Mouse (Mus musculus) macrophage (primary cell): ENCODE data around the gene Adamtsl4. TPM values are rescaled to one million over a fixed set of nuclear protein-coding genes. Genes with fewer than 3 reads are reported as not detected.
A peak's percentile ranks its signal among the peaks of the same experiment; 100 is the strongest.
"Not testable (repeated sequence)": the region's sequence is repeated elsewhere in the genome, so short reads cannot be mapped to it uniquely, and the experiment has no call there.

ENCODE experiments used
- H3K27ac ChIP-seq: fragments of 350-480 bp; formaldehyde crosslinking; 2 replicates; pipeline ENCODE4 v1.9.0; 2021
- H3K36me3 ChIP-seq: fragments of 350-480 bp; formaldehyde crosslinking; 2 replicates; pipeline ENCODE4 v1.9.0; 2021; ENCODE audit errors: inconsistent target
- H3K4me3 ChIP-seq: fragments of 350-480 bp; formaldehyde crosslinking; 2 replicates; pipeline ENCODE4 v1.9.0; 2021; ENCODE audit errors: inconsistent target
- H3K79me2 ChIP-seq: fragments of 350-480 bp; formaldehyde crosslinking; 2 replicates; pipeline ENCODE4 v1.9.0; 2021; ENCODE audit errors: inconsistent target
- WGBS: methylation state at CpG from one replicate; pipeline ENCODE4 v1.1.7; 2026; ENCODE audit warnings: inconsistent platforms; ENCODE audit not compliant: missing documents; 5-methylcytosine and 5-hydroxymethylcytosine counted together
- polyA plus RNA-seq: library from polyadenylated mRNA; stranded (reverse); fragments of 250-400 nt; gene quantifications from 3 replicates; pipeline ENCODE4 v1.2.4, GENCODE M21; 2018; ENCODE audit warnings: inconsistent platforms

Adamtsl4 gene
- polyA plus RNA-seq, 1 experiment from 2014 or later, result 1.9 TPM

DNA sequence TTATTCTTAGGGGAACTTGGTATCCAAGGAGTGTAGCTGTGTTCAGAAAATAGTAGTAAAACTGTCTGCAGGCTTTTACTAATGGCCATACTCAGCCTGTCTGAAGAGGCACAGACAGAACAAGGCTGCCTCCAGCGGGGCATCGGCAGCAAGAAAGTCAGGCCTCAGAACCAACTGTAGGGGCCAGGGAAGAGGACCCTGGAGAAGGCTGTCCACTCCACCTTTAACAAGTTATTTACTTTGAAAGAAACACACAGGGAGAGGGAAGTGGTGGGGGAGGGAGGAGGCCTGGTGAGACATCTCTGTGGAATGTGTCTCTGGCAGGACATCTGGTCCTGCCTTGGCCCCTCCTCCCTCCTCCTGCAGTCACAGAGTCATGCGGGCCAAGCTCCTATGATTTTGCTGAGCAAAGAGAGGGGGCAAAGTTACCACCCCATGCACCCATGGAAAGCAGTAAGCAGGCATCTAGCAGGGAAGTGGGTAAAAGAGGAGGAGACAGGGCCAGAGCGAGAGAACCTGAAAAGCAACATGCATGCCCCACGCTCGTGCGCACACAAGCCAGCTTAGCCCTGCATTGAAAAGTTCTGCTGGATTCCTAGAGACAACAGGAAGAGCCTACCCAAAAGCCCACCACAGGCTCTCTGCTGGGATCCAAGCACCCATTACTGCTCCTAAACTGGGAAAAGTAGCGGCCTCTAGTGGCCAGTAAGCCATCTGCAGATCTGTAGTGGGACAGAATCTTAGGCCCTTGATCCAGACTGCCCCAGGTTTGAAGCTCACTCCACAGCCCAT lies 12.2 kb downstream of the Adamtsl4 start:
- no peak overlapping the region for H3K4me3 ChIP-seq
- peak overlapping the region; percentile 98 for H3K27ac ChIP-seq
- H3K79me2 ChIP-seq, result peaks cover 67% of the 10 kb centered on the region
- H3K36me3 ChIP-seq, result no peaks in the 10 kb centered on the region
- 22% methylated on average over 8 of the region's 8 CpGs for WGBS

DNA sequence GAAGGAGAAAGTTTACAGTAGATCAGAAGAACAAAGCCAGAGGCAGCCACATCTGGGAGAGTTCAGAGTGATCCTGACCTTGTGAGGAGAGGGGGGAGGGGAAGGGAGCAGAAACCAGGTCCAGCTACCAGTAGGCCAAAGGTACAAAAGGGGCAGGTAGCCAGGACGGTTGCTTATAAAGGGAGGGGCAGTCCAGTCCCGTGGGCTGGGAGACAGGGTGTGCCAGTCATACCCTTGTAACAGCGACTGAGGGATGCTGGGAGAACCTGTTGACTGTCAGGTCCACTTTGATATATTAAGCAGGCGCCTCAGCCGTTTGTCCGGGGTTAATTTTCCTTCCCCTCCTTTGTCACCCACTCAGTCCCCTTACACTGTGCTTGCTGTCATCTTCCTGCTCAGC lies 12.9 kb downstream of the Adamtsl4 start:
- peak overlapping the region; percentile 98 for H3K27ac ChIP-seq
- no peak overlapping the region for H3K4me3 ChIP-seq
- H3K79me2 ChIP-seq, result peaks cover 67% of the 10 kb centered on the region
- H3K36me3 ChIP-seq, result no peaks in the 10 kb centered on the region
- WGBS, result 9% methylated on average over 6 of the region's 6 CpGs

DNA sequence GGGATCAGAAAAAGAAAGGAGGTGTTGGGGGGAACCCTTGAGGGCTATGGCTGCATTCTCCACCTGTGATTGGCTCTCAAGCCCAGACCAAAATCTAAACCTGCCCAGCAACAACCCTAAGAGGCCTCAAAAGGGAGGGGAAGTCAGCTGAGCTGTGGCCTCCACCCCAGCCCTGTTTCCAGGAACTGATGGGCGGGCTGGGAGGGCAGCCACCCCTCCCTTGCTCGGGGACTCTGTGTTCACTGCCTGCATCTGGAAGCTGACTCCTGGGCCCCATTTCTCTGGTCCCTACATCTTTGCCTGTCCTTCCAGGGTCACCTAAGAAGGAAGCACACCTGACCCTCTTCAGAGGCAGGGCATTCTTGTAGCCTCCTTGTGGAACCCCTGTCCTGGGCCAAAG lies 13.5 kb downstream of the Adamtsl4 start:
- WGBS, result 0% methylated on average over 2 of the region's 2 CpGs
- no peaks in the 10 kb centered on the region for H3K36me3 ChIP-seq

GRCm38 (mm10) chr3:95673707-95674211 lies 14.0 kb downstream of the Adamtsl4 start:
- Histone ChIP-seq H3K27ac (peak overlapping the region; percentile 98), H3K36me3 (no peaks in the 10 kb centered on the region), H3K79me2 (peaks cover 66% of the 10 kb centered on the region), H3K4me3 (no peak overlapping the region)
- WGBS, result 2% methylated on average over 9 of the region's 11 CpGs

More for the DNA sequence above, 13.5 kb downstream of the Adamtsl4 start:
- Histone ChIP-seq H3K27ac (peak overlapping the region; percentile 98), H3K4me3 (no peak overlapping the region), H3K79me2 (peaks cover 67% of the 10 kb centered on the region)

GRCm38 (mm10) chr3:95672861-95673706 lies 14.6 kb downstream of the Adamtsl4 start:
- Histone ChIP-seq H3K27ac (peak overlapping the region; percentile 98), H3K4me3 (no peak overlapping the region), H3K36me3 (no peaks in the 10 kb centered on the region), H3K79me2 (peaks cover 60% of the 10 kb centered on the region)
- 28% methylated on average over 10 of the region's 10 CpGs for WGBS

- WGBS, result 33% methylated on average over 1 of the region's 3 CpGs
- no peak overlapping the region for H3K4me3 ChIP-seq
- H3K27ac ChIP-seq, result peak overlapping the region; percentile 98
- peaks cover 59% of the 10 kb centered on the region for H3K79me2 ChIP-seq
- no peaks in the 10 kb centered on the region for H3K36me3 ChIP-seq
Measured at GRCm38 (mm10) chr3:95672461-95672860, 15.3 kb downstream of the Adamtsl4 start.

DNA sequence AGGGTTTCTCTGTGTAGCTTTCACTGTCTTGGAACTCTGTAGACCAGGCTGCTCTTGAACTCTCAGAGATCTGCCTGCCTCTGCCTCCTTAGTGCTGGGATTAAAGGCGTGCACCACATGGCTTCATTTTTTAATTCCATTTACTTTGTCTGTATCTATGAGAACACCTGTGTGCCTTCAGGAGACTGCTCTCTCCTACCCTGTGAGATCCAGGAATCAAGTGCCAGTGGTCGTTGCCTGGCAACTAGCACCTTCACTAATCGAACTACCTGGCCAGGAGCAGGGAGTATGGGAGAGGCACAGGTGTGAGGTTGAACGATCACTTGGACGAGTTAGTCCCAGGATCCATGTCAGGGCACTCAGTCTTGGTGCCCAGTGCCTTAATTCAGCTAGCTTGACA lies 16.5 kb downstream of the Adamtsl4 start:
- Histone ChIP-seq H3K36me3 (no peaks in the 10 kb centered on the region), H3K79me2 (peaks cover 59% of the 10 kb centered on the region), H3K4me3 (no peak overlapping the region), H3K27ac (peak overlapping the region; percentile 98)
- 94% methylated on average over 5 of the region's 5 CpGs for WGBS

DNA sequence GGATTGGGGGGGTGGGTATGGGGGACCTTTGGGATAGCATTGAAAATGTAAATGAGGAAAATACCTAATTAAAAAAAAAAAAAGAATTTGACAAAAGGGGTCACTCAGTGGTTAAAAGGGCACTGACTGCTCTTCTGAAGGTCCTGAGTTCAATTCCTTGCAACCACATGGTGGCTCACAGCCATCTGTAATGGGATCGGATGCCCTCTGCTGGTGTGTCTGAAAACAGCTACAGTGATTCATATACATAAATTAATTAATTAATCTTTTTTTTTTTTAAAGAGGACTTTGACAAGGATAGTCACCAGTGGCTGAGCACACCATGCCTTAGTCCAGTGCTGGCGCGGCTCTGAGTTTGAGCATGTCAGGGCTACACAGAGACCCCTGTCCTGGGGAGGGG lies 17.3 kb downstream of the Adamtsl4 start:
- not testable (repeated sequence) for H3K4me3 ChIP-seq, H3K27ac ChIP-seq, H3K36me3 ChIP-seq
- whole genome bisulfite sequencing, result 92% methylated on average over 3 of the region's 3 CpGs
- H3K79me2 ChIP-seq, result peaks cover 65% of the 10 kb centered on the region

DNA sequence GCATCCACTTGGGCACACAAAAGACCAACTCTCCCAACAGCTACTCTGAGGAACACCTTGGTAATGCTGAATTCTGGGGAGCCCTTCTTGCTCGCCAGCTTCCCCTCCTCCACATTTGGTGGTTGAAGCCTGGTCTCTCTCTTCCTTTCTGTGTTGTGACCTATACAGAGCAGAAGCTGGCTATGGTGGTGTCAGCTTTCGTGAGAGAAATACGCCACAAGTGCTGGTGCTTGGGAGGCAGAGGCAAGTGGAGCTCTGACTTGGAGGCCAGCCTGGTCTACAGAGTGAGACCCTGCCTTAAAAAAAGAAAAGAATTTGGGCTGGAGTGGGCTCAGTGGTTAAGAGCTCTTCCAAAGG lies 18.4 kb downstream of the Adamtsl4 start:
- H3K4me3 ChIP-seq, result no peak overlapping the region
- WGBS, result 7% methylated on average over 3 of the region's 3 CpGs

DNA sequence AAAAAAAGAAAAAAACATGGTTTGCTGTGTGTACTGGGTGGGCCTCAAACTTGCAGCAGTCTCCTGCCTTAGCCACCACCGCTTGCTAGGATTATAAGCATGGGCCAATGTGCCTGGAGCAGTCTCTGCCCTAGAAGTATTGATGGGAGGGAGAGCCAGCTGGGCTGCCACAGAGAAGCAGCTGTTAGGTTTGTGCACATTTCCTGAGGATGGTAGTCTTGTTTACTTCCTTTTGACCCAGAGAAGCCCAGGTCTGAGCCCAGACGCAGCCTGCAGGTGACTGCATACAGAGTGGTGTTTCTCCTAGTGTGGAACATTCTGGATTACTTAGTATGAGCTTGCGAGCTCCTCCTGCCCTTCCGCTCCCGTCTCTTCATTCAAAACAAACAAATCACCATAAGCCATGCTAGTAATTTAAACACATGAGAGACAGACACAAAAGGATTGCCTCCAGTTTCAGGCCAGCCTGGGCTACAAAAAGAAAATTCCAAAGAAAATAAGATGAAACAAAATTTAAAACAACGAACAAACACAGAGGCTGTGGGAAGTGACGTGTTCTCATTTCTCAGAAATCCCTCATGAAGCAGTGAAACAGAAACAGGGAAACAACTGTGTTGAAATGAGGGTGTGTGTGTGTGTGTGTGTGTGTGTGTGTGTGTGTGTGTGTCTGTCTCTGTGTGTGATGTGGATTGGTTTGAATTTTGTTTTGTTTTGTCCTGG lies 19.0 kb downstream of the Adamtsl4 start:
- Histone ChIP-seq H3K4me3 (no peak overlapping the region), H3K27ac (peak overlapping the region; percentile 84), H3K79me2 (peaks cover 81% of the 10 kb centered on the region), H3K36me3 (no peaks in the 10 kb centered on the region)
- 6% methylated on average over 7 of the region's 7 CpGs for WGBS

More for the DNA sequence above, 18.4 kb downstream of the Adamtsl4 start:
- peaks cover 76% of the 10 kb centered on the region for H3K79me2 ChIP-seq
- H3K27ac ChIP-seq, result peak overlapping the region; percentile 84
- H3K36me3 ChIP-seq, result no peaks in the 10 kb centered on the region

DNA sequence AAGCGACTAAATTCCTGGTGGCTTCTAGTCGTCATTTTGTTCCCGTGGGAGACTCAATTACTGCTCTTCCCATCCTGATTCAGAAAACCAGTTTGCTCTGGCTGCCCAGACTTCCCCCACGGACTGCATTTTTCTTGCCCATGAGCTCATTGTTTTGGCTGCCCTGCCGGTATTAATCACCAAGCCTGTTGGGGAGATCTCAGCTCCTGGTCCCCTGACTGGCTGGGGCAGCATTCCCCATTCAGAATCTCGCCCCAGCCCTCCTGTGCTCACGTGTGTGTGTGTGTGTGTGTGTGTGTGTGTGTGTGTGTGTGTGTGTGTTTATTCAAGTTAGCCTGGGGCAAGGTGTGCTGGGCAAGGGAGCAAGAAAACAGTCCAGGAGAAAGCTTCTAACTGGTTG lies 19.7 kb downstream of the Adamtsl4 start:
- H3K4me3 ChIP-seq, result no peak overlapping the region
- 33% methylated on average over 6 of the region's 7 CpGs for WGBS
- H3K36me3 ChIP-seq, result no peaks in the 10 kb centered on the region
- H3K79me2 ChIP-seq, result peaks cover 88% of the 10 kb centered on the region
- H3K27ac ChIP-seq, result peak overlapping the region; percentile 84

- peaks cover 88% of the 10 kb centered on the region for H3K79me2 ChIP-seq
- 61% methylated on average over 4 of the region's 4 CpGs for WGBS
- H3K36me3 ChIP-seq, result no peaks in the 10 kb centered on the region
- H3K27ac ChIP-seq, result peak overlapping the region; percentile 84
- no peak overlapping the region for H3K4me3 ChIP-seq
Measured at GRCm38 (mm10) chr3:95667521-95667920, 20.2 kb downstream of the Adamtsl4 start.

- no peaks in the 10 kb centered on the region for H3K36me3 ChIP-seq
- H3K79me2 ChIP-seq, result peaks cover 88% of the 10 kb centered on the region
- H3K4me3 ChIP-seq, result no peak overlapping the region
- 76% methylated on average over 6 of the region's 6 CpGs for WGBS
- peak overlapping the region; percentile 84 for H3K27ac ChIP-seq
Measured at GRCm38 (mm10) chr3:95666124-95666844, 21.4 kb downstream of the Adamtsl4 start.

- Histone ChIP-seq H3K4me3 (no peak overlapping the region), H3K79me2 (peaks cover 88% of the 10 kb centered on the region), H3K36me3 (no peaks in the 10 kb centered on the region), H3K27ac (peak overlapping the region; percentile 94)
- 91% methylated on average over 4 of the region's 4 CpGs for WGBS
Measured at GRCm38 (mm10) chr3:95664940-95665352, 22.8 kb downstream of the Adamtsl4 start.
